Mouse (Mus musculus) lung, embryonic 15.5 days (tissue): ENCODE results near the gene Surf1. TPM values are rescaled to one million over a fixed set of nuclear protein-coding genes. Genes with fewer than 3 reads are reported as not detected.
"Not testable (repeated sequence)": the region's sequence is repeated elsewhere in the genome, so short reads cannot be mapped to it uniquely, and the experiment has no call there.

Experiments
- ATAC-seq: fragments of 200-750 bp; cut with Nextera tagmentation; 2 replicates; pipeline ENCODE4 v1.8.0; 2017; ENCODE audit warnings: moderate number of reproducible peaks, borderline replicate concordance; ENCODE audit not compliant: low FRiP score, low TSS enrichment; ENCODE audit errors: extremely low read depth
- H3K27ac ChIP-seq: fragments of 300-500 bp; sonication (generic); 2 replicates; pipeline ENCODE4 v1.5.1; 2015; ENCODE audit warnings: moderate library complexity, mild to moderate bottlenecking, inconsistent platforms
- H3K27me3 ChIP-seq: fragments of 300-500 bp; sonication (generic); 2 replicates; pipeline ENCODE4 v1.6.1; 2015; ENCODE audit warnings: inconsistent platforms
- H3K36me3 ChIP-seq: fragments of 300-500 bp; sonication (generic); 2 replicates; pipeline ENCODE4 v1.6.1; 2015; ENCODE audit warnings: inconsistent platforms
- H3K4me1 ChIP-seq: fragments of 300-500 bp; sonication (generic); 2 replicates; pipeline ENCODE4 v1.6.1; 2015; ENCODE audit warnings: inconsistent platforms
- H3K4me2 ChIP-seq: fragments of 300-500 bp; sonication (generic); 2 replicates; pipeline ENCODE4 v1.6.1; 2015; ENCODE audit warnings: inconsistent platforms, mild to moderate bottlenecking, moderate library complexity
- H3K4me3 ChIP-seq: fragments of 300-500 bp; sonication (generic); 2 replicates; pipeline ENCODE4 v1.5.1; 2015; ENCODE audit warnings: mild to moderate bottlenecking, inconsistent platforms
- H3K9ac ChIP-seq: fragments of 300-500 bp; sonication (generic); 2 replicates; pipeline ENCODE4 v1.6.1; 2015; ENCODE audit warnings: inconsistent platforms
- H3K9me3 ChIP-seq: fragments of 300-500 bp; sonication (generic); 2 replicates; pipeline ENCODE4 v1.6.1; 2016; ENCODE audit warnings: inconsistent platforms
- WGBS: fragments of 180-500 bp; shearing (Covaris S2); methylation state at CpG from one replicate; pipeline ENCODE4 v1.1.7; 2015; 5-methylcytosine and 5-hydroxymethylcytosine counted together
- polyA plus RNA-seq: library from polyadenylated mRNA; unstranded; fragments of >200 nt; fragmentation: Nextera tagmentation; extraction: Ambion mirVana; gene quantifications from 2 replicates; pipeline ENCODE4 v1.2.1, GENCODE M21; 2015

The Surf1 gene
- polyA plus RNA-seq, 1 experiment from 2014 or later, result 56.8 TPM

- WGBS, result 89% methylated on average over 3 of the region's 3 CpGs
- Histone ChIP-seq H3K36me3 (peaks cover 34% of the 10 kb centered on the region), H3K4me2 (no peak overlapping the region), H3K4me1 (peaks cover 38% of the 10 kb centered on the region), H3K4me3 (no peak overlapping the region), H3K9ac (no peak overlapping the region), H3K27ac (no peak overlapping the region), H3K9me3 (no peaks in the 10 kb centered on the region), H3K27me3 (no peaks in the 10 kb centered on the region)
- no peak for ATAC-seq
Observed at GRCm38 (mm10) chr2:26906431-26906830, 9.9 kb downstream of the Surf1 start.

GRCm38 (mm10) chr2:26905936-26906335 is 10.4 kb downstream of the Surf1 start:
- Histone ChIP-seq H3K4me2 (no peak overlapping the region), H3K9ac (no peak overlapping the region), H3K27ac (no peak overlapping the region), H3K9me3 (no peaks in the 10 kb centered on the region), H3K27me3 (no peaks in the 10 kb centered on the region), H3K4me3 (no peak overlapping the region), H3K4me1 (peaks cover 43% of the 10 kb centered on the region), H3K36me3 (peaks cover 34% of the 10 kb centered on the region)
- ATAC-seq, result no peak
- WGBS, result 87% methylated on average over 2 of the region's 2 CpGs

- Histone ChIP-seq H3K27ac (peak overlapping the region; percentile 84), H3K4me2 (peak overlapping the region; percentile 70), H3K4me1 (peaks cover 29% of the 10 kb centered on the region), H3K27me3 (no peaks in the 10 kb centered on the region), H3K36me3 (peaks cover 49% of the 10 kb centered on the region), H3K9me3 (no peaks in the 10 kb centered on the region), H3K4me3 (peak overlapping the region; percentile 90), H3K9ac (peak overlapping the region; percentile 80)
- no peak for ATAC-seq
- WGBS, result 6% methylated on average over 7 of the region's 7 CpGs
Observed at GRCm38 (mm10) chr2:26903311-26903710, 13.0 kb downstream of the Surf1 start.

GRCm38 (mm10) chr2:26902467-26903220 is 13.7 kb downstream of the Surf1 start, which contains the start of gene Surf6:
Surf6 (minus strand) TSS chr2:26902879.
- Histone ChIP-seq H3K4me2 (peak within 1 kb of the TSS; percentile 70), H3K36me3 (peaks cover 49% of the 10 kb centered on the region), H3K4me1 (peaks cover 25% of the 10 kb centered on the region), H3K27ac (peak within 1 kb of the TSS; percentile 84), H3K4me3 (peak within 1 kb of the TSS; percentile 90), H3K9ac (peak within 1 kb of the TSS; percentile 80), H3K9me3 (no peaks in the 10 kb centered on the region), H3K27me3 (no peaks in the 10 kb centered on the region)
- under 1% methylated on average over 41 of the region's 41 CpGs for WGBS
- ATAC-seq, result peak; percentile 92

- WGBS, result 4% methylated on average over 7 of the region's 7 CpGs
- Histone ChIP-seq H3K9ac (peak overlapping the region; percentile 80), H3K36me3 (peaks cover 49% of the 10 kb centered on the region), H3K4me3 (peak overlapping the region; percentile 90), H3K4me1 (peaks cover 20% of the 10 kb centered on the region), H3K27me3 (no peaks in the 10 kb centered on the region), H3K4me2 (peak overlapping the region; percentile 70), H3K27ac (peak overlapping the region; percentile 84; the same call in 1 of the 2 replicates), H3K9me3 (no peaks in the 10 kb centered on the region)
- ATAC-seq, result no peak
Observed at GRCm38 (mm10) chr2:26901834-26902400, 14.4 kb downstream of the Surf1 start.

- Histone ChIP-seq H3K9me3 (no peaks in the 10 kb centered on the region), H3K4me3 (no peak overlapping the region), H3K36me3 (peaks cover 49% of the 10 kb centered on the region), H3K27ac (no peak overlapping the region), H3K4me1 (peaks cover 20% of the 10 kb centered on the region), H3K9ac (no peak overlapping the region), H3K4me2 (no peak overlapping the region), H3K27me3 (no peaks in the 10 kb centered on the region)
- ATAC-seq, result no peak
- WGBS, result 61% methylated on average over 1 of the region's 1 CpGs
Observed at GRCm38 (mm10) chr2:26900731-26901130, 15.6 kb downstream of the Surf1 start.

GRCm38 (mm10) chr2:26895898-26896297 is 20.4 kb downstream of the Surf1 start:
- 82% methylated on average over 4 of the region's 4 CpGs for WGBS
- no peak for ATAC-seq
- Histone ChIP-seq H3K27ac (no peak overlapping the region), H3K9ac (no peak overlapping the region), H3K4me1 (no peaks in the 10 kb centered on the region), H3K4me2 (no peak overlapping the region), H3K9me3 (no peaks in the 10 kb centered on the region), H3K4me3 (no peak overlapping the region), H3K27me3 (no peaks in the 10 kb centered on the region), H3K36me3 (peaks cover 82% of the 10 kb centered on the region)

- not testable (repeated sequence) for H3K9me3 ChIP-seq, H3K4me3 ChIP-seq, H3K4me2 ChIP-seq, H3K27me3 ChIP-seq, ATAC-seq, H3K27ac ChIP-seq, H3K9ac ChIP-seq, H3K4me1 ChIP-seq
- 60% methylated on average over 4 of the region's 4 CpGs for WGBS
- H3K36me3 ChIP-seq, result peaks cover 24% of the 10 kb centered on the region
Observed at GRCm38 (mm10) chr2:26886170-26886569, 30.2 kb downstream of the Surf1 start.

- not testable (repeated sequence) for H3K9me3 ChIP-seq, ATAC-seq, H3K4me3 ChIP-seq, H3K27ac ChIP-seq, H3K9ac ChIP-seq, H3K4me2 ChIP-seq, H3K4me1 ChIP-seq, H3K27me3 ChIP-seq
- WGBS, result 86% methylated on average over 2 of the region's 2 CpGs
- H3K36me3 ChIP-seq, result peaks cover 18% of the 10 kb centered on the region
Observed at GRCm38 (mm10) chr2:26885541-26885940, 30.8 kb downstream of the Surf1 start.

GRCm38 (mm10) chr2:26878571-26878970 is 37.8 kb downstream of the Surf1 start:
- H3K27ac ChIP-seq, result no peak overlapping the region
- no peak overlapping the region for H3K4me2 ChIP-seq
- no peaks in the 10 kb centered on the region for H3K36me3 ChIP-seq
- H3K4me3 ChIP-seq, result no peak overlapping the region
- no peak overlapping the region for H3K9ac ChIP-seq
- no peak for ATAC-seq
- no peaks in the 10 kb centered on the region for H3K27me3 ChIP-seq
- no peaks in the 10 kb centered on the region for H3K4me1 ChIP-seq
- no peaks in the 10 kb centered on the region for H3K9me3 ChIP-seq

- ATAC-seq, result no peak
- no peaks in the 10 kb centered on the region for H3K9me3 ChIP-seq
- H3K4me3 ChIP-seq, result no peak overlapping the region
- no peaks in the 10 kb centered on the region for H3K4me1 ChIP-seq
- H3K4me2 ChIP-seq, result no peak overlapping the region
- no peaks in the 10 kb centered on the region for H3K27me3 ChIP-seq
- H3K9ac ChIP-seq, result no peak overlapping the region
- no peaks in the 10 kb centered on the region for H3K36me3 ChIP-seq
- 39% methylated on average over 6 of the region's 6 CpGs for WGBS
- H3K27ac ChIP-seq, result no peak overlapping the region
Observed at GRCm38 (mm10) chr2:26870666-26871065, 45.7 kb downstream of the Surf1 start.

- H3K27ac ChIP-seq, result no peak within 1 kb of the TSS
- no peaks in the 10 kb centered on the region for H3K9me3 ChIP-seq
- H3K36me3 ChIP-seq, result no peaks in the 10 kb centered on the region
- H3K4me1 ChIP-seq, result no peaks in the 10 kb centered on the region
- H3K27me3 ChIP-seq, result no peaks in the 10 kb centered on the region
- H3K9ac ChIP-seq, result no peak within 1 kb of the TSS
- no peak within 1 kb of the TSS for H3K4me3 ChIP-seq
- WGBS, result 47% methylated on average over 3 of the region's 3 CpGs
- no peak for ATAC-seq
- H3K4me2 ChIP-seq, result no peak within 1 kb of the TSS
Observed at GRCm38 (mm10) chr2:26864879-26865278, 51.5 kb downstream of the Surf1 start, which contains the start of gene Abo. Abo (minus strand) TSS chr2:26864979.
